Mouse (Mus musculus) frontal cortex, adult 2 months (tissue): ENCODE data around the gene Pepd. TPM values are rescaled to one million over a fixed set of nuclear protein-coding genes. Genes with fewer than 3 reads are reported as not detected.
"Not testable (repeated sequence)": the region's sequence is repeated elsewhere in the genome, so short reads cannot be mapped to it uniquely, and the experiment has no call there.

Experiments
- DNase-seq, 2 experiments: peaks; one replicate each; pipeline ENCODE4 v3.0.0; 2022; ENCODE audit warnings: low spot score in 1 of 2; ENCODE audit errors: extremely low spot score in 1 of 2
- polyA plus RNA-seq: library from polyadenylated mRNA; depleted of rRNA; stranded (reverse); fragments of >200 nt; gene quantifications from 2 replicates; pipeline ENCODE4 v1.2.3, GENCODE M21; 2012

Pepd gene
- polyA plus RNA-seq, 1 experiment: 38.2 TPM

GRCm38 (mm10) chr7:34977403-34977802, 65.2 kb downstream of the Pepd start:
- no peak for DNase-seq

- DNase-seq: no peak
These were observed 69.6 kb downstream of the Pepd start for GRCm38 (mm10) chr7:34981803-34982202.

- DNase-seq: not testable (repeated sequence)
These were observed 70.2 kb downstream of the Pepd start for GRCm38 (mm10) chr7:34982372-34982771.

- no peak for DNase-seq
These were observed 71.7 kb downstream of the Pepd start for GRCm38 (mm10) chr7:34983702-34984475.

- DNase-seq: no peak
These were observed 72.5 kb downstream of the Pepd start for GRCm38 (mm10) chr7:34984526-34985133.

- DNase-seq: no peak
These were observed 73.0 kb downstream of the Pepd start for GRCm38 (mm10) chr7:34985216-34985615.

- no peak for DNase-seq
These were observed 73.5 kb downstream of the Pepd start for GRCm38 (mm10) chr7:34985646-34986045.

- DNase-seq: no peak
These were observed 74.5 kb downstream of the Pepd start for GRCm38 (mm10) chr7:34986575-34987150.

- no peak for DNase-seq
These were observed 75.1 kb downstream of the Pepd start for GRCm38 (mm10) chr7:34987258-34987657.

GRCm38 (mm10) chr7:34988488-34988887, 76.3 kb downstream of the Pepd start:
- DNase-seq: no peak

- no peak for DNase-seq
These were observed 79.6 kb downstream of the Pepd start for GRCm38 (mm10) chr7:34991731-34992246.

GRCm38 (mm10) chr7:34992766-34993165, 80.6 kb downstream of the Pepd start:
- DNase-seq: no peak

- no peak for DNase-seq
These were observed 83.9 kb downstream of the Pepd start for GRCm38 (mm10) chr7:34995872-34996662.

GRCm38 (mm10) chr7:35000839-35001238, 88.7 kb downstream of the Pepd start:
- DNase-seq: peak in 1 of 2 experiments; percentile 67

GRCm38 (mm10) chr7:35003171-35003737, 91.1 kb downstream of the Pepd start:
- no peak for DNase-seq

GRCm38 (mm10) chr7:35006661-35007060, 94.5 kb downstream of the Pepd start:
- no peak for DNase-seq

- DNase-seq: no peak
These were observed 101.0 kb downstream of the Pepd start for GRCm38 (mm10) chr7:35013228-35013627.

- DNase-seq: no peak
These were observed 103.1 kb downstream of the Pepd start for GRCm38 (mm10) chr7:35015252-35015651.

- DNase-seq: no peak
These were observed 109.2 kb downstream of the Pepd start for GRCm38 (mm10) chr7:35021365-35021764.

GRCm38 (mm10) chr7:35023251-35023650, 111.1 kb downstream of the Pepd start:
- no peak for DNase-seq
